Mouse (Mus musculus): Measurements from ENCODE around the gene Sema6c. TPM values are rescaled to one million over a fixed set of nuclear protein-coding genes. Genes with fewer than 3 reads are reported as not detected.
A peak's percentile ranks its signal among the peaks of the same experiment; 100 is the strongest.
"Not testable (repeated sequence)": the region's sequence is repeated elsewhere in the genome, so short reads cannot be mapped to it uniquely, and the experiment has no call there.

Sema6c gene
- polyA plus RNA-seq, 3 experiments from 2014 or later, result 0.16 TPM; not detected in 2

- ATAC-seq, result no peak
Observed at GRCm38 (mm10) chr3:95186888-95187287, 26.6 kb downstream of the Sema6c start.

- ATAC-seq, result no peak
Observed at GRCm38 (mm10) chr3:95194721-95195135, 34.5 kb downstream of the Sema6c start.

GRCm38 (mm10) chr3:95195772-95196171, 35.5 kb downstream of the Sema6c start:
- ATAC-seq, result no peak

GRCm38 (mm10) chr3:95199101-95199500, 38.8 kb downstream of the Sema6c start:
- no peak for ATAC-seq

- no peak for ATAC-seq
Observed at GRCm38 (mm10) chr3:95200132-95200531, 39.9 kb downstream of the Sema6c start.

GRCm38 (mm10) chr3:95200562-95200961, 40.3 kb downstream of the Sema6c start:
- ATAC-seq, result no peak

GRCm38 (mm10) chr3:95203880-95204279, 43.6 kb downstream of the Sema6c start:
- no peak for ATAC-seq

- ATAC-seq, result no peak
Observed at GRCm38 (mm10) chr3:95208286-95208685, 48.0 kb downstream of the Sema6c start.

GRCm38 (mm10) chr3:95210585-95210984, 50.3 kb downstream of the Sema6c start:
- no peak for ATAC-seq

GRCm38 (mm10) chr3:95212889-95213608, 52.8 kb downstream of the Sema6c start:
- not testable (repeated sequence) for ATAC-seq

- no peak for ATAC-seq
Observed at GRCm38 (mm10) chr3:95213609-95213975, 53.3 kb downstream of the Sema6c start.

GRCm38 (mm10) chr3:95216655-95217254, 56.5 kb downstream of the Sema6c start:
- no peak for ATAC-seq

GRCm38 (mm10) chr3:95217255-95218134, 57.2 kb downstream of the Sema6c start, which contains the start of gene Gabpb2:
Gene Gabpb2, minus strand, starts transcription at chr3:95217916.
- peak; percentile 86 for ATAC-seq

GRCm38 (mm10) chr3:95218466-95219137, 58.3 kb downstream of the Sema6c start:
- no peak for ATAC-seq

- no peak for ATAC-seq
Observed at GRCm38 (mm10) chr3:95223041-95223440, 62.8 kb downstream of the Sema6c start.

Other genes with a start within 250 kb of the Sema6c start
- 1 to 10 TPM in 2 of 3 experiments, under 1 TPM in 1; 0.36 to 2.2 (median 1.5) TPM for gene Selenbp1, start 227.4 kb upstream of the Sema6c start, polyA plus RNA-seq (2017; shearing (Covaris generic))
- gene Rfx5, start 206.4 kb upstream of the Sema6c start, polyA plus RNA-seq (2017; shearing (Covaris generic)), result 10 to 100 TPM in 2 of 3 experiments, 1 to 10 TPM in 1; 9.6 to 14.4 (median 13.8) TPM
- gene Pi4kb, start 185.7 kb upstream of the Sema6c start, polyA plus RNA-seq (2017; shearing (Covaris generic)), result 10 to 100 TPM in 2 of 3 experiments, 1 to 10 TPM in 1; 9.1 to 12.7 (median 10.6) TPM
- gene Zfp687, start 145.0 kb upstream of the Sema6c start, polyA plus RNA-seq (2017; shearing (Covaris generic)), result 10 to 100 TPM; 12.2 to 16.5 (median 12.4) TPM
- 100 to 1,000 TPM; 175 to 191 (median 181) TPM for gene Psmd4, start 117.8 kb upstream of the Sema6c start, polyA plus RNA-seq (2017; shearing (Covaris generic))
- gene Pip5k1a, start 53.5 kb upstream of the Sema6c start, polyA plus RNA-seq (2017; shearing (Covaris generic)), result 10 to 100 TPM; 16.7 to 22.4 (median 17.6) TPM
- gene Vps72, start 49.4 kb upstream of the Sema6c start, polyA plus RNA-seq (2017; shearing (Covaris generic)), result 10 to 100 TPM; 64.0 to 70.0 (median 66.7) TPM
- 1 to 10 TPM; 1.8 to 2.5 (median 2.1) TPM for gene Tmod4, start 36.0 kb upstream of the Sema6c start, polyA plus RNA-seq (2017; shearing (Covaris generic))
- 100 to 1,000 TPM in 2 of 3 experiments, 10 to 100 TPM in 1; 81.4 to 113 (median 106) TPM for gene Scnm1, start 26.4 kb upstream of the Sema6c start, polyA plus RNA-seq (2017; shearing (Covaris generic))
- 10 to 100 TPM; 14.6 to 32.0 (median 30.8) TPM for gene Lysmd1, start 26.4 kb upstream of the Sema6c start, polyA plus RNA-seq (2017; shearing (Covaris generic))
- 100 to 1,000 TPM; 180 to 236 (median 220) TPM for gene Tnfaip8l2, start 18.1 kb upstream of the Sema6c start, polyA plus RNA-seq (2017; shearing (Covaris generic))
- 10 to 100 TPM; 28.0 to 52.1 (median 31.8) TPM for gene Gabpb2, start 57.5 kb downstream of the Sema6c start, polyA plus RNA-seq (2017; shearing (Covaris generic))
- gene Cdc42se1, start 68.3 kb downstream of the Sema6c start, polyA plus RNA-seq (2017; shearing (Covaris generic)), result 100 to 1,000 TPM; 179 to 293 (median 202) TPM
- gene Mllt11, start 71.7 kb downstream of the Sema6c start, polyA plus RNA-seq (2017; shearing (Covaris generic)), result 10 to 100 TPM; 17.5 to 21.6 (median 18.8) TPM
- under 1 TPM; 0.49 to 0.94 (median 0.85) TPM for gene Gm128, start 81.1 kb downstream of the Sema6c start, polyA plus RNA-seq (2017; shearing (Covaris generic))
- under 1 TPM in 1 of 3 experiments, not detected in 2; 0.52 TPM for gene Bnipl, start 90.7 kb downstream of the Sema6c start, polyA plus RNA-seq (2017; shearing (Covaris generic))
- 10 to 100 TPM; 17.8 to 18.5 (median 18.3) TPM for gene Mindy1, start 120.9 kb downstream of the Sema6c start, polyA plus RNA-seq (2017; shearing (Covaris generic))
- 10 to 100 TPM in 1 of 3 experiments, 1 to 10 TPM in 2; 7.5 to 11.0 (median 8.8) TPM for gene Prune1, start 121.6 kb downstream of the Sema6c start, polyA plus RNA-seq (2017; shearing (Covaris generic))
- under 1 TPM; 0.64 to 0.92 (median 0.91) TPM for gene Anxa9, start 146.7 kb downstream of the Sema6c start, polyA plus RNA-seq (2017; shearing (Covaris generic))
- gene Cers2, start 154.3 kb downstream of the Sema6c start, polyA plus RNA-seq (2017; shearing (Covaris generic)), result 100 to 1,000 TPM; 151 to 215 (median 154) TPM
- gene Setdb1, start 196.7 kb downstream of the Sema6c start, polyA plus RNA-seq (2017; shearing (Covaris generic)), result 10 to 100 TPM; 16.9 to 24.2 (median 18.5) TPM
- not detected for gene 4930558C23Rik, start 242.4 kb downstream of the Sema6c start, polyA plus RNA-seq (2017; shearing (Covaris generic))

Data from inflammation-experienced regulatory T-cells, adult 6 months (primary cell).